Mouse (Mus musculus) kidney, postnatal 4 days (tissue): ENCODE measurements around the gene Ddah1.
"Not testable (repeated sequence)": the region's sequence is repeated elsewhere in the genome, so short reads cannot be mapped to it uniquely, and the experiment has no call there.

Experiments used
- DNase-seq, 2 experiments: peaks; one replicate each; pipeline ENCODE4 v3.0.0; 2021; ENCODE audit warnings: mixed read lengths in 2 of 2

Ddah1 gene

DNA sequence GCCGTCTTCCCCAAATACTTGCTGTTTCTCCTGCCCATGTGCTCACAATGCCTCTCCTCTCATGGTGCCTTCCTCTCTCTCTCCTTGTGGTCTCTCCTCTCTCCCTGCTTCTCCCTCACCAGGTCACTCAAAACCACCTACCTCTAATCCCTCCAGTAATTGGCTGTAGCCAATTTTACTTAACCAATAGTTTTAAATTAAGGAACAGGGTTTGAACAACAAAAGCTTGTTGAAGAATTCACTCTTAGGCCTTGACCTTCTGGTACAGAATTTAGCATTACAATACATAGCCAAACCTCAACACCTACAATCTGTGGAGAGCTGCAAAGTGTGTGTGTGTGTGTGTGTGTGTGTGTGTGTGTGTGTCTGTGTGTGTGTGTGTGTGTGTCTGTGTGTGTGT lies 114.8 kb downstream of the Ddah1 start:
- no peak for DNase-seq

- DNase-seq = no peak
Measured at GRCm38 (mm10) chr3:145874126-145874525, 115.7 kb downstream of the Ddah1 start.

- DNase-seq = no peak
Measured at GRCm38 (mm10) chr3:145876120-145876519, 117.6 kb downstream of the Ddah1 start.

DNA sequence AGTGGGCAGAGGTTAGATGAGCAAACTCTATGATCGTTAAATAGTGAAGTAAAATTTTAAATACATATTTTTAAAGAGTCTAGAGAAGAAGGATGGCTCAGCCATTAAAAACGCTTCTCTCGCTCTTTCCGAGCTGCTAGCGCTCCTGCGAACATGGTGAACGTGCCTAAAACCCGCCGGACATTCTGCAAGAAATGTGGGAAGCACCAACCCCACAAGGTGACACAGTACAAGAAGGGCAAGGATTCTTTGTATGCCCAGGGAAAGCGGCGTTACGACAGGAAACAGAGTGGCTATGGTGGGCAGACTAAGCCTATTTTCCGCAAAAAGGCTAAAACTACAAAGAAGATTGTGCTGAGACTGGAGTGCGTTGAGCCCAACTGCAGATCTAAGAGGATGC lies 120.4 kb downstream of the Ddah1 start:
- DNase-seq = not testable (repeated sequence)

- DNase-seq = no peak
Measured at GRCm38 (mm10) chr3:145880335-145880734, 121.9 kb downstream of the Ddah1 start.

- no peak for DNase-seq
Measured at GRCm38 (mm10) chr3:145882076-145882874, 123.8 kb downstream of the Ddah1 start.

DNA sequence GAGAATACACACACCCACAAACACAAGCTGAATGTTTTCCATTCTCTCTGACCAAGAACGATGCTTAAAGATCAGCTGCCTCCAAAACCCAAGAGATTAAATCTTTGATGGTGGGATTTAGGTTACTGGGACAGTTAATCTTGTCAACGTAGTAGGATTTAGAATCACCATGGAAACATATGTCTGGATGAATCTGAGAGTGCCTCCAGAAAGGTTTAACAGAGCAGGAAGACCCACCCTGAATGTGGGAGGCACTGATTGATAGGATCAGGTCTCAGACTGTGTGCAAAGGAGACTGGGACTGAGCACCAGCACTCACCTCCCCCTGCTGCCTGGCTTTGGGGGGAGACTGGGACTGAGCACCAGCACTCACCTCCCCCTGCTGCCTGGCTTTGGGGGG lies 124.8 kb downstream of the Ddah1 start:
- no peak for DNase-seq

- peak in 1 of 2 experiments; percentile 27 for DNase-seq
Measured at GRCm38 (mm10) chr3:145885376-145885775, 126.9 kb downstream of the Ddah1 start.

GRCm38 (mm10) chr3:145885851-145886464 lies 127.5 kb downstream of the Ddah1 start:
- DNase-seq = peak; percentile 45 to 62

DNA sequence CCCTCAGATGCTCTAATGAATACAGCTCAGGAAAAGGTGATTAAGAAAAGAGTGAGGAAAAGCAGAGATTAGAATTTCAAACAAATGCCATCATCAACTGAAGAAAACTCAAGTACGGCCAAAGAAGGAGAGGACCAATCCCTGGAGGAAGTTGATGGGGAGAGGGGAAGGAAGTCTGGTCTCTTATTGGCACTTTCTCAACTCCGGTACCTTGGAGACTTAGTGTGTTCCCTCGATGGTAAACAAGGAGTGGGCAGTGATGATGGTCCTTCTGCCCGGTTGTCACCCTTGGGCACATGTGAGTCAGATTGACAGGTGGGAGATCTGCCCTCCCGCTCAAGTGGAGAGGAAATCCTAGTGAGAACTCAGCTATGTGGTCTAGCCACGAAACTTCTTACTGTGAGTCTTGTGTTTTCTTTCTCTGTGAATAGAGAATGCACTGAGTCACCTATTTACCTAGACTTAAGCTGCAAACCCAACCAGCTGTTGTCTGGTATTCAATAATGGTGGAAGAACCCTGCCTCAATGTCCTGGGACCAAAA lies 129.0 kb downstream of the Ddah1 start:
- DNase-seq = no peak

DNA sequence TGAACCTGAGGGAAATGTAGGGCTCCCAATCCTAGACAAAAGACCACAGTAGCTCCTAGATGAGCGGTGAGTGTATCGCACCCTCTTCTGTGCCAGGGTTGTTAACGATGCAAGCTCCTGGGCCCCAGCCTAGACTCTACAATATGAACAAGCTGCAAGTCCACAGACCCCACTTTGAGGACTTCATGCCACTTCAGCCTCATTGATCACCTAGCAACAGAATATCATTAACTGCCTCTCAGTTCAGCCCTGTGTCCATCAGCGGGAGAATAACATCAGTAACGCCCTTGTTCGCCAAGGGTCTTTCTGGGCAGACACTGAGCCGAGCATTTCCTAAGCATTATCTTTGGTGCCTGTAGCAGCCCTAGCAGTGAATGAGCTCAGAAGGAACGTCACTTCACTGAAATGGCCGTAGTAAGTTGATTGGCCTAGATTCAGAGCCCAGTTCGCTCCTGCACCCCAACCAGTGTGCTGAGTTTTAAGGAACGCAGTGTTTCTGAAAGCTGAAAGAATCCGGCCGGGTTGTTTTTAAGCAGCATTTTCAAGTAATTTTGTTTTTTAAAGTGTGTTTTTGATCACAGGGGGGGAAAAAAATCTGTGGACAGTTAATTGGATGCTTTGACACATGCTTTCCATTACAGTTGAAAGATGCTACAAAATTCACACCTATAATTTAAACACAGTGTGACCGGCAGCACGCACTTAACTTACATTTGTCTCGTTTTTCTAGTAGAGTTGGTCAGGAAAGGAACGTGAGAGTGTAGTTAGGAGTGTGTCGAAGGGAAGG lies 132.1 kb downstream of the Ddah1 start:
- no peak for DNase-seq

- no peak for DNase-seq
Measured at GRCm38 (mm10) chr3:145892451-145892850, 134.0 kb downstream of the Ddah1 start.

GRCm38 (mm10) chr3:145894131-145894530 lies 135.7 kb downstream of the Ddah1 start:
- DNase-seq = no peak

DNA sequence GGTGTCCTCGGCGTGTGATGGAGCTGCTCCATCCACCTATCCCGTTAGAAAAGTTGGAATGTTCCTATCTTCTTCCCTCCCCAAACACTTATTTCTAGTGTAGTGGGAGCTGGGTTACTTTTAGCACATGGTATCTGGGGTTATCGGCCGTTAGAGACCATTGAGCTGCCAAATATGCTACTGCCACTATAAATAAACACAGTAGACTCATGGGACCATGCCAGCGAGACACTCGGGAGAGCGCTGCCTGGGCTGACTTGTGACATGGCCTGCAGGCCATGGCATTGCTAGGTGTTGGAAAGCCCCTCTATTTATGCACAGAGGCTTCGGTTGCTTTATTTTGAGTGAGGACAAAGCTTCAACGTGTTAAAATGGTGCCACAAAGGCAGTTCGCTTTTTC lies 139.3 kb downstream of the Ddah1 start:
- DNase-seq = no peak

DNA sequence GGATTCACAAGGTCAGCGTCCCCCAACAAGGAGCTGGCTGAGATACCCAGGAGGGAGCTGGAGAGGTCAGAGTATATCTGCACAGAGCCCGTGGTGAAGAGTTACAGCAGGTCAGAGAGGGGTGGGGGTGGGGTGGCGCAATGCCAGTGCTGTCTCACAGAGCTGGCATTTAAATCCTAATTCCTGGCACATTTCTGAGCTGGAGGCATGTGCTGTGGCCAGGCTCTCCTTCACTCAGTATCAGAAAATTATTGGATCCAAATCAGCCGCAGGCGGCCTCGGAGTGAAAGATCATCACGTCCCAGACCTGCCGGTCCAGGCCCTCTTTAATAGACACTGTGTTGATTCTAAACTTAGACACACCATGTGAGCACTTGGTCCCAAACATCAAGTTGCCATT lies 141.4 kb downstream of the Ddah1 start:
- DNase-seq = peak in 1 of 2 experiments; percentile 15

DNA sequence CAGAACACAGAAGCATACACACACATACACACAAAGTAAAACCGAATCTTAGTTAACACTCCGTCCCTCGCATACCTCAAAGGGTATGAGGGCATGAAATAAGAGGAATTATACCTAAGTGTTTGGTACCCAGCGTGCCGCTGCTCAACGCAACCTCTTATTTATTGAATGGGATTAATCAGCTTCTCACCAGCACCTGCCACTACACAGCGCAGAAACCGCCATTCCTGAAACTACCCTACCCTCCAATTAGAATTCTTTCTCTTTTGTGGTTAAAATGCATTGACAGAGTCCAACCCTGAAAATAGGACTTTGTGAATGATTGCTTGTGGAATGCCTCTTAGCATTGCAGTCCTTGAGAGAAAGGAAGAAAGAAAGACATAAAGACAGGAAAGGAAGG lies 145.1 kb downstream of the Ddah1 start:
- DNase-seq = no peak

GRCm38 (mm10) chr3:145904850-145905776 lies 146.6 kb downstream of the Ddah1 start:
- peak; percentile 87 to 89 for DNase-seq

DNA sequence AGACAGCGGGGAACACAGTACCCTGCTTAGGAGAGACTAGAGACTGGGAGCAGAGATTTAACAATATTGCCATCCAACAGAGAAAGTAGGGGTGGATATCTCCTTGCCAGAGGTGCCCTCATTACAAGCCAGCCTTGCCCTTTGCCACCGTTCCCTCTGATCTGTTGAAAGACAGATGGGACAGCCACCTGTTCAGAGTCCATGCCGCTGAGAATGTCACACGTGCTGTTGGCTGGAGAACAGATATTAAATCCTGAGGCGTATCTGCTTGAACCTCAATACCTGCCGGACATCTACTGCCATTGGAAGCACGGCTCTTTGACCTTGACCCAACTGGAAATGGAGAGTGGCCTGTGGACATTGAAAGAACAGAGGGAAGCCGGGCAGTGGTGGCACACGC lies 148.1 kb downstream of the Ddah1 start:
- DNase-seq = no peak

DNA sequence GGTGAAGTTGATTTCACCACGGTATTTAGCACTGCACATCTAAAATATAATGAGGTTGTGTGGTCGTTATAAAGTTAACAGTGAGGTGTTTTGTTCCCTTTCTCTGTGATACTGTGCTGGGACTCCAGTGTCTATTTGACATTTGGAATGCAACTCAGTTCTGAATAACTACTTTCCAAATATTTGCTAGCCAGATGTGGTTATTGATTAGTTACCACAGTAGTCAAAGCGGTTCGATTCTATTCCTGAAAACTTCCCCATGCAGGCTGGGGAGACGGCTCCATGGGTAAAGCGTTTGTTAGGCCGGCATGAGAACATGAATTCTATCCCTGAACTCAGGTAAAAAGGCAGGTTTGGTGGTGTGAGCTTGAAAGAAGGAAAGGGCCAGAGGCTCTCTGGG lies 154.0 kb downstream of the Ddah1 start:
- DNase-seq = no peak

- no peak for DNase-seq
Measured at GRCm38 (mm10) chr3:145913263-145913662, 154.8 kb downstream of the Ddah1 start.

GRCm38 (mm10) chr3:145913942-145914341 lies 155.5 kb downstream of the Ddah1 start:
- DNase-seq = not testable (repeated sequence)

DNA sequence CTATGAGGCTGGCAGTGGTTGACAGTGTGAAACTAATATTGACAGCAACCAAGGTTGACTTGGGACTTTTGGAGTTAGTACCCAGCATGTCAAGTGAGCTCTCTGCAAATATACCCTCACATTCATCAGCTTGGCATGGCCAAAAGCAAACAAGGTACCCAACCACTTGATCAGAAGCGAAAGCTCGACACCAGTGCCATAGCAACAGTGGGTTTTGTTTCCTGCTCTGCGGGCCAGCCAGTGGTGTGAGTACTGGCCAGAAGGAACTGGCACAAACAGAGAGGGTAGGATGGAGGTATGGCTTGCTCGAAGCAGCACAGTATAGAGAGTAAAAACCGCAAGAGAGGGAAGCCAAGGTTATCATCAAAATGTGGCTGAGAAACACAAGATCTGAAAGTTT lies 157.9 kb downstream of the Ddah1 start:
- DNase-seq = no peak
